Mouse (Mus musculus) ovary, postnatal 14 days (tissue): Measurements from ENCODE around the gene Six1.
"Not testable (repeated sequence)": the region's sequence is repeated elsewhere in the genome, so short reads cannot be mapped to it uniquely, and the experiment has no call there.

Source experiments
- DNase-seq: peaks from one replicate; pipeline ENCODE4 v3.0.0; 2022; ENCODE audit warnings: low spot score

Gene Six1

DNA sequence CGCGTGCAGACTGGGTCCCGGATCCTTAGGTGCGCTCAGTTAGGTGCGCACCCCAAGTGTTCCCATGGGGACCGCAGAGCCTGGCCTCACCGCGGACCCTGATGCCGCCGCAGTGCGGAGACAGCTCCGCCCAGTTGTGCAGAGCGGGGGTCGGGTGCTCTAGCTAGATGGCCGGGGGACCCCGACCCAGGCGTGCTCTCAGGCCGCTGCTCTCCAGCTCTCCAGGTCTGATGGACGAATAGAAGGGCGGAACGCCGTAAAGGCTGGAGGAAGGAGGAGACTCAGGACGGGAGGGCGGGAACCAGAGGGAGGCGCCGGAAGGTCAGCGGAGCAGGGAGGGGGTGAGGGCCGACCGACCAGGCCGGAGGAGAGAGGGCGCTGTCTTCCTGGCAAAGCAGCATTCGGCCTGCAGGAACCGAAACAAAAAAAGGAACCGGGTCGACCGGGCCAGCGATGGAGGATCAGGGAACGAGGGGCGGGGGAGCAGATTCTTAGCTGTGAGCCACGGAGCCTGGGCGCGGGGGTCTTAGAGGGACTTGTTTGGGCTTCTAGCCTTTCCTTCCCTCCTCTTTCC, at the start of gene Six1:
Six1 (minus strand) TSS at position 220 of the 574 bp plus-strand sequence.
- DNase-seq: peak; percentile 70

DNA sequence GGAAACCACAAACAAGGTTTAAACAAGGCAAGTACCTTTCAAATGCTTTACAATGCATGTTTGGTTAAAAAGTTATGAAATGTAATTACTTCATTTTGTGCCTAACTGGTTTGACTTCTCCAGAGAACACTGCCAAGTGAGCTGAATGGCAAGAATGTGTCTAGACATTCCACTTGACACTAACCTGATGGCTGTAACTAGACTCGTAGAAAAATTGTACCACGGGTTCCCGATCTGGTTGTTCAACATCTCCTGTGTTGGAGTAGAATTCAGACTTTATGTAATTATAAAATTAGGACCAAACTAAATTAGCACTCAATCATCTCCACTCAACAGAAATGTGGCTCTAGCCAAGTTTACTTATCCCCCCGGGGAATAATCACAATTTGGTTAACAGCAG, 44.9 kb upstream of the Six1 start:
- no peak for DNase-seq

DNA sequence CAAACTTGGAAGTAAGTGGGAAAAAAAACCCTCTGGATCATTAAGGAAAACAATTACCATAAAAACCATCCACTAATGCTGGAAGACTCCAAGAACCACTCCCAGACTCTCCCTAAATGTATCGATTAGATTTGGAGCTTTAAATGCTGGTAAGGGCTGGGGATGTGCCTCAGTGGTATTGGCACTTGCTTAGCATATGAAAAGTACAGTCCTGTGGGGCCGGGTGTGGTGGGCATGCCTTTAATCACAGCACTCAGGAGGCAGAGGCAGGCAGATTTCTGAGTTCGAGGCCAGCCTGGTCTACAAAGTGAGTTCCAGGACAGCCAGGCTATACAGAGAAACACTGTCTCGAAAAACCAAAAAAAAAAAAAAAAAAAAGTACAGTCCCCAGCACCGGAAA, 42.5 kb upstream of the Six1 start:
- not testable (repeated sequence) for DNase-seq

DNA sequence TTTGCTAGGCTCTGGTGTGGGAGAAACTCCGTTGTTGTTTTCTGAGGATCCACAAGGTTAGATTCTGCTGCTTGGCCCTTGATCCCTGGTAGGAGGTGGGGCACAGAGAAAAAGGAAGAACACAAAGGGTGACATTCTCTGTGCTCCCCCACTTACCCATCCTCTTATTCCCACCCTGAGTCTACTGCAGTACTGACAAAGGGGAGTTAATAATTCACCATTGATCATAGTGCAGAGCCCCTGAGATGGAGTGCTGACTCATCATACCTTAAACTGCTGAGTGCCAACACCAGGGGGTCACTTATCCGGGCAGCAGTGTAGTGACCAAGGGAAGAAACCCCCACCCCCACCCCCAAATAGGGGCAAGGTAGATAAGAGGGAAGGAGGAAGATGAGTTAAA, 40.9 kb upstream of the Six1 start:
- DNase-seq: no peak

DNA sequence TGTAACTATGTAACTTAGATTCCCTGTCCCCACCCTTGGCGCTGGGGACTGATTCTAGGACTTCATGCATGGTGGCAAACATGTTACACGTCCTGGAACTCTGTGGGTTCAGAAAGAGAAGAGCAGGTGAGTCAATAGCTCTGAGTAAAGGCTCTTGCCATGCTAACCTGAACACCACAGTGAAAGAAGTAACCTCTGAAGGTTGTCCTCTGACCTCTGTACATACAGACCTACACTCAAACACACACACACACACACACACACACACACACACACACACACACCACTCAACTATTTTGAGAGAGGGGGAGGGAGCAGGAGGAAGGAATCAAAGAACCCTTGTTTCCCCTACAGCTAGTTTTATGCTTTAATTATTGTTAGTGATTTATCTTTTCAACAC, 40.5 kb upstream of the Six1 start:
- DNase-seq: no peak

DNA sequence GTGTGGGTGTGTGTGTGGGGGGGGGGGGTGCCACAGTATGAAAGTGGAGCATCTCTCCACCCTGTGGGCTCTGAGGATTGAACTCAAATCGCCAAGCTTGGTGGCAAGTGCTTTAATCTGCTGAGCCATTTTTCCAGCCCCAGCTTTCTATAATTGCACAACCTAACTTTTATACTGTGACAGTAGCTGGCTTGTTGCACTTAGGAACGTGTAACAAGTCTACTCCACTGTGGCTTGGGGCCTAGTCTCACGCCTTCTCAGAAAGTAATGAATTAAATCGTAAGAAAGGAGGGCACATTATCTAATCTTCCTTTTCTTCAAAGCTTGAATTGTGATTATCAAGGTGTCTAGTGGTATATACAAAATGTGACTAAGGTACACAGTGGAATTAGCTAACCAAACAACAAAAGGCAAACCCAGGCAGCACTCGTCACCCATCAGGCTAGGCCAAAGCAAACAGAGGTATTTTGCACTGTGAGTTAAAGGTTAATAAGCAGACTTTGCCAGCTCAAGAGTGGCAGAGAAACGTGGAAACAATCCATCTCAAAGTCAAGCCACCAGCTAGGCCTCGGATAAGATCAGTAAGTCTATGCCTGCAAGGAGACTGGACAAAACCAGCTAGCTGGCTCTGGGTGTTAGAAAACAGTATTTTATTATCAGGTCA, 37.1 kb upstream of the Six1 start:
- DNase-seq: no peak

DNA sequence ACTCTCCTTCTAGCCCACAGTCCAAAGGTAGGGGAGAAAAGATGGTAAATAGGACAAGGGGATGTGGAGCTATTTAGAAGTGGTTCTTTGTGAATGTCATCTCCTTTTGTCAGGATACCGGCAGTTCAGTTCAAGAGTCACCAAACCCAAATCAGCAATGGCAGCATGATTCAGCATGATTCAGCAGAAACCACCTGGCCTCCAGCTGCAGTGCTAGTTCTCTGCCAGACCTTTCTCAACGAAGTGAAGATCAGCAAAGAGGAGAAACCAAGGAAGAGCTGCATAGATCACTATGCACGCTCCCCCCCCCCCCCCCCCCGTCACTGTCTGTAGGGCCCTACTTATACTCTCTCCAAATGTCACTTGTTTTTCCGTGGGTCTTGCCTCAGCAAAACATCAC, 35.2 kb upstream of the Six1 start:
- DNase-seq: no peak

DNA sequence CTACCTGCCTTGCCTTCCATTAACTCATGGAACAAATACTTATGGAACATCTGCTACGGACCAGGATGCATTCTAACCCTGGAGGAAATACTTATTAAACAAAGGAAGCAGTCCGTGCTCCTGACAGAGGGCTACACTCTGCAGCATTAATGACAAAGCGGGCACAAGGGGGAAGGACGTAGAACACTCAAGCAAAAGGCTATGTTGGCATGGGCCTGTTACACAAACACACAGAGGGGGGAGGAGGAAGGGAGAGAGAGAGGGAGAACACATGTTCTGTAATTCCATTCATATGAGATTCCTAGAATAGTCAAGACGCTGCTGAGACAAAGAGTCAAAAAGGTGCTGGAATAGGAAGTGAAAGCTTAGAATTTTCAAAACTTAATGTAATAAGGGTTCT, 34.8 kb upstream of the Six1 start:
- no peak for DNase-seq

DNA sequence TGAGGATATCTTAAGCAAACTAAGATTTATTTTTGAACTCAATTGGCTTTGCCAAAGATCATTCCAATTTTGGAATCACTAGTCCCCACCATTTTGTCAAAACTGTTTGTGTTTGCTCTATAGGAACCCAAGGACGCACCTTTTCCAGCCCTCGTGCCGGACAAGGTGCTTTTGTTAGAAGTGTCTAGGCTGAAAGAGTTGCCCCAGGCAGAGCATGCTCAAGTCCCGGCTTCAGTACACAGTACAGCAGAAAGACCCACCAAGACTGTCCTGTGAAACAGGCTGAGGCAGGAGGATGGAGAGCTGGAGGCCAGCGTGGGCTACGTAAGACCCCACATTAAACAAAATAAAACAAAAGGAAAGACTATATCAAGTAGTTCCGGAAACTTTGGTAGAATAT, 33.4 kb upstream of the Six1 start:
- no peak for DNase-seq

DNA sequence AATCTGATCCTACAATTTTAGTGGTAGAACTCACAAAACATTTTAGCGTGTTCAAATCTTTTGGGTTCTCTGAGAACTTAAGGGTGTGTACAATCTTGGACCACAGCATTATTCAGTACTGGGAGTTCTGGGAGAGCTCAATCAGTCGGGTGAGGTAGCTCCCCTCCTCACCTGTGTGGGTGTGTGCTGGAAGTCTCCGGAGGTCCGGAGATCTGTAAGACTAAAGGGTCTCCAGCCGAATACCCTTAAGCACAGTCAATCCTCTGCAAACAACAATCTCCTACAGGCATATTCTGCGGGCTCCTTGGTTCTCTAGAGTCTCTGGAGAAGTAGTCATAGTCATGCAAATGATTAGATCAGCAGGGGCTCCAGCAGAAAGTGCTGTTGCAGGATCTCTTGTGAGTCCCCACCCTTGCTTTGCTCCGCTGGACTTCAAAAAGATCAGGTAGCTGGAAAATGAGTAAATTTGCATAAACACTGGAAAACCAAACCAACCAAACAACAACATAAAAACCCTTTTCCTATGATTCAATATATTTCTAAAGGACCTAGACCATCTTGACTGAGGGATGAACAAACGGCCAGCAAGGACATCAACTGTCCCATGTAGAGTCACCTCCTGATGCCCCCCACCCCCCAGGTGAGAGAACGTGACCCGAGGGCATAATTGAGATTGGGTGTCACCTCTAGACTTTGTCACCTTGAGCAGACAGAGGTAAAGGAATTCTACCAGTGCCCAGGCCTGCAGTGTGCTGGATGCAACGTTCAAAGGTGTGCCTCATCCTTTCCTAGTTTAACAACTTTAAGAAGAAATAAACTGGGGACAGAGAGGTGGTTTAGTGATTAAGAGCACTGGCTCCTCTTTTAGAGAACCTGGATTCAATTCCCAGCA, 32.3 kb upstream of the Six1 start:
- DNase-seq: no peak

DNA sequence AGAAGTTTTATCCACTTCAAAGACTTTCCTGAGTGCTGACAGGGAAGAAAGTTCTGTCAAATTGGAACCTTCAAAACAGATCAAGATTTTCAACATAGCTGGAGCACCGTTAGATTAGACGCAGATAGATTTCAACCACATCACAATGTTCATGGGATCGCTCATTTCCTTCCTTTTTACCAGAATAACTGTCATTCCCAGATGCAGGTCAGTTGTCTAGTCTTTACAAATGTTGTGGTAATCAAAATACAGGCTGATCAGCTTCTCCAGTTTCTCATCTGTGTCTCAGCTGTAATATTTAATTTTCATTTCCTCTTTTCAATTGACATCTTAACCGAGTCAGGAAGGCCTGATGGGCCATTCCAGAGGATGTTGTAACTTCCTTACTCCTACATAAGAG, 30.1 kb upstream of the Six1 start:
- DNase-seq: no peak

DNA sequence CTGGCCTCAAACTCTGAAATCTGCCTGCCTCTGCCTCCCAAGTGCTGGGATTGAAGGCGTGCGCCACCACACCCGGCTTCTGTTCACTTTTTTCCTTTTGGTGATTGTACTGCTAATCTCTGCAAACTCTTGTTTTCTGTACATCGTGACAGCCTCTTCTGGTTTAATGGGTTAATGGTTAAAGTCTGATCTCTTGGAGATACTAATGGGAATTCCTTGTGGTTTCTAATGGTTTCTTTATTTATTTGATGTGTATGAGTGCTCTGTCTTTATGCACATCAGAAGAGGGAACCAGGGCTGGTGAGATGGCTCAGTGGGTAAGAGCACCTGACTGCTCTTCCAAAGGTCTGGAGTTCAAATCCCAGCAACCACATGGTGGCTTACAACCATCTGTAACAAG, 28.1 kb upstream of the Six1 start:
- not testable (repeated sequence) for DNase-seq

DNA sequence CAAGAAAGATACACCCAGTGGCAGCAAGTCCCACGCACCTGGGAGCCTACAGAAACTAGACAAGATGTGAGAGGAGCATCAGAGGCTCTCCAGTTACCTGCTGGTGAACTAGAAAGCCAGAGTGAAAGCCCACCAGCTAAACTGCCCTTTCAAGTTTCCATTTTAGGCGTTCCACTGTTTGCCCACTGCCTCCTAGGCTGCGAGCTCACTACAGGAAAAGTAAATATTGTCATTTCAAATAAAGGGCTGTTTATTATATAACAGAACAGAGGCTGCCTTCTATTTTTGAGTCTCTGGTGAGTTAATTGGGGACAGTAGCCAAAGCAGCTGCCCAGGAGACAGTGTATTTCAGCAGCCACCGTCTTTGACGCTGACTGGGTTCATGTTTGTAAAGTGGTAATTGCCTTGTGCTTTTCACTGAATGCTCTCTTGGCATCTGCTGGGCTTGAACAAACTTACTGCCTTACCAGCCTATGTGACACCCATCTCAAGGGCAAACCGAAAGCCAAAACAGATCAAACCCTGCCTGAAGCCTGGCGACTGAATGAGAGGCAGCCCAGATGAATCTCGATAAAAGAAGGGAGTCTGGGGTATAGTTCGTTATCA, 7.2 kb upstream of the Six1 start:
- DNase-seq: no peak

DNA sequence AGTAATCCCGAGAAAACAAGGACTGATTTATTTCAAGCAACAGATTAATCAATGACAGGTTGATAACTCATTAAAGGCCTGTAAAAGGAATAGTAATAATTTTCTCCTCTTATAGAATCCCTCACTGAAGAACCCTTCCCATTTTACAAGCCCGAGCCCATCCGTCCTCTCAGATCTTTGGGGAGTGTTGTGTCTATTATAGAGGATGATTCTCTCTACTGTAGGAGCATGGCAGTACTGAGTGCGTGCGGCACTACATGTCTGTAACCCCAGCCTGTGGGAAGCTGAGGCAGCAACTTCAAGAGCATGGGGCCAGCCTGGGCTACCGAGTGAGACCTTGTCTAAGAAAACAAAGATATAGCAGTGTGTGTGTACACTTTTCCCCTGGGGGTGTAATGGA, 3.8 kb upstream of the Six1 start:
- DNase-seq: no peak

DNA sequence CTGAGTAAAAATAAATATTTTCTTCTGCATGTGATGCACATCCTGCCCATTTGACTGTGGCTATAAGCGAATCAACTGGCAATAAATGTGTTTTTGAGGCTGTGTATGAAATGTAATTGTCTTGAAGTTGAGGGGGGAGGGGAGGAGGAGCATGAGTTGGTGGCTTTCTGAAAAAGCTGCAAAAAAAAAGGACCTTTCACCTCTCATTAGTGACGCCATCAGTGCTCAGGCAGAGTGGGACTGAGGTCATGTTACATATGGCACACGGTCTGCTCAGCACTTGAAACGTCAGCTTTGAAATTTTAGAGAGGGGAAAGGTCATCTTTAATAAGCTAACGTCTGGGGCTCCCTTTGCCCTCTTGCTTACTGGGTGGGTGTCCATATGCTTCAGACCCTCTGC, 1.8 kb upstream of the Six1 start:
- no peak for DNase-seq

DNA sequence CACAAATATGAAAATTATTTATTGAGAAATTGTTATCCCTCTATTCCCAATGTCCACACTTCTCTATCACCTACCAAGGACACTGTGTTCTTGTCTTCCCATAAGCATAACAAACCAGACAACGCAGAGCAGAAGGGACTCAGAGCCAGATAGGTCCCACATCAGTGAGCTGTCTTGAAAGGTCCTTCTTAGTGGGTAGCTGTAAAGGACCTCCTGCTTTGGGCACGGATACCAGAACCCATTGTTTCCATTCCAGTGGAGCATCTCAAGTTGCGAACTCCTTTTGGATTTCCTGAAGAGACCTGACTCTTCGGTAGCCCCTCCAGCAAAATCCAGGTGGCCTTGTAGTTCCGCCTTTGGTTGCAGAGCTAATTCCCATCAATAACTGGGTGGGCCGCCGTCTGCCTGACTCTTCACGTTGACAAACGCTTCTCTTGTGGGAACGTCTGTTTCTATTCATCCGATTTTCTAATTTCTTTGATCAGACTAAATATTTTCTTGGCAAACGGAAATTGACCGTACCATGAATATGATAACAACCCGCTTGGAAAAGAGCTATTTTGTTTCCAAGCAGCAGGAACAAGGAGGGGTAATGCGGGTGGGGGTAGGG, 994 bp upstream of the Six1 start:
- DNase-seq: no peak

DNA sequence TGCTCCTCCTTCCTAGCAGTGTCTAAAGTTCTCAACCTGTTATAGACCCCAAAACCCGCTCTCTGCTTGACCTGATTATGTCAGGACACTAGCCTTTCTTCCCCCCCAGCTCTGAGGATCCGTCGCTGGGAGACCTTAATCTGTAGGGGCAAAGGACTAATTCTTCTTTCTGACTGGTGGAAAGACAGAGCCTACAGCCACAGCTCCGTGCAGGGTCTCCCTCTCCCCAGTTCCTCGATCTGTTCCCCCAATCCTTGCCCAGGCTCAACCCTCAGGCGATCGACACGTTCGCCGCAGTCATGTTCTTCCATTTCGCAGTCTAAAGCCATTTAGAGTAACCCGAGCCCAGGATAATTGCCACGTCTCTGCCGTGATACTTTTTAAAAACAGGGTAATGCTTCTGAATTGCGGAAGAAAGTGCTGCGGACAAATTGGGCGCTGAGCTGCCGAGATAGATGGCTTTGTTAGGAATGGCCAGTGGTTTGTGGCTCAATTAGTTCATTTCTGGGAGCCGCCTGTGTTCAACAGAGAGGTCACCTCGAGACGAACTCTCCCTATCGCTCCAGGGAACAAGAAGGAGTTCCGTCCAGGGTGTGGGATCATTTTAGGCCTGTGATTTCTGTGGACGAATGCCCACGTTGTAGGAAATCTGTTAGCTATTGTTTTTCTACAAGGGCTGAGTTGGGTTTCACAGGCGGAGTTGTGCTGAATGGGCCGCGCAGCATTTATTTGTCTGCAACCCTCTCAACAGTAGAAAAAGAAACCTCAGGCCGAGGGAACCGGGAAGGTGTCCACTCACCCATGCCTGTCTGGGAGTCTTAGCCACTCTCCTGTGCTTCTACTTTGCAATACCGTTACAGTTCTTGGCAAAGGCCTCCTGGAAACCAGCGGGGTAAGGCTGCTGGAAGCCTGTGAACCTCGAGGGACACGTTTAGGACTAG, 766 bp downstream of the Six1 start:
- DNase-seq: no peak

DNA sequence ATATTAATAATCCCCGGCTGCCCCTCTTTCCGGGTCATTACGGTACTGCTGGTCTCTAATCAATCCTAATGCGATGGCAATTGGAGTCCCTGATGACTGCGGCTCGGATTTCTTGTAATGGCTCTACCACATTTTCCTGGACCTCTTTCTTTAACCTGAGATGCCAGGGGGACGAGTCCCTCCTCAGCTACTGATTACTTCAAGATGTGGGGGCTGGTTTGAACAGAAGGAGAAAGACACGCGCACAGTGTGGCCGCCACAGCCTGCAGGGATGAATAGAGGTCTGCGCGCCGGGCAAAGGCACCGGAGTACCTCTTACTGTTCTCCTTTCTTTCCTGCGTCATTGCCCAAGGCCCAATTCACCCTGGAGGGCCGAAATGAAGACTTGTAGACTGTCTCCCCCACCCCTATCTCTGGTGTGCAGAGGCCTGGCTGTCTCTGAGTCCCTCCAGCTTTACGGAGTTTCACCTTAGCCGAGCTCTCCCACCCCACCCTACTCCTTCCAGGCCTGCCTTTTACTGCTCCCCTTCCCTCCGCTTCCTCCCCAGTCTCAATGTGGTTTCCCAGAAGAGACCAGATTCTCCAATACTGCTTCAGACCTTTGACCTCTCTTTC, 1.5 kb downstream of the Six1 start:
- no peak for DNase-seq

DNA sequence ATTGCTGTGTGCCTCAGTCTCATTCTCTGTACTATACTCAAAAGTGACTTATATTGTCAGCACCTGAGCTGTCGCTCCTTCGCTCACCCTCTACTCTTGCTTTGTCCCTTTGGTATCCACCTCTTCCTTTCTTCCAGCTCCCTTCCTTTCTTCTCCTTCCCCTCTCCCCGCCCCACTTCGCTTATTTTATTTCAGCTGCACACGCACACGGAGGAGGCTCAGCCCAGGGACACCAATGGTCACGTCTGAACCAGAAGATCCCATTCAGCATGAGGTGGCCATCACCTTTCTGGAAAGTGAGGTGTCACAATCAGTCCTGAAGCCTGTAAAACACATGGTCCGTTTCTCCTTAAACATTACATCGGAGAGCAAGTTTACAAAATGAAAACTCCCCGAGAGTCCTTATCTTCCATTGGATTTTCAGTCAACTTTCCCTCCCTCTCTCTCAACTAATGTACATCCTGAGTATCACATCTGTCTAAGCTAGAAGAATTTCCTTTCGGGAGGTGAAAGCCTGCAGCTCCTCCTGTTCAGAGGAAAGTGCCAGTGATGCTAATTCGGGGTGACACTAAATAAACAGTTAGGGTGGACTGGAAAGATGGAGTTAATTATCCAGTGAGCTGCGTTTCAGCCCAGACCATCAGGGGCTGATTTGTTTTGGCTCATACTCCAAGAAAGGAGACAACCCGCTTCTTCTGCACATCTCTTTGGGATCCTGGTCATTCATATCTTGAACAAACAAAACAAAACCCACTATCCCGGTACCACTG, 2.7 kb downstream of the Six1 start:
- DNase-seq: no peak

DNA sequence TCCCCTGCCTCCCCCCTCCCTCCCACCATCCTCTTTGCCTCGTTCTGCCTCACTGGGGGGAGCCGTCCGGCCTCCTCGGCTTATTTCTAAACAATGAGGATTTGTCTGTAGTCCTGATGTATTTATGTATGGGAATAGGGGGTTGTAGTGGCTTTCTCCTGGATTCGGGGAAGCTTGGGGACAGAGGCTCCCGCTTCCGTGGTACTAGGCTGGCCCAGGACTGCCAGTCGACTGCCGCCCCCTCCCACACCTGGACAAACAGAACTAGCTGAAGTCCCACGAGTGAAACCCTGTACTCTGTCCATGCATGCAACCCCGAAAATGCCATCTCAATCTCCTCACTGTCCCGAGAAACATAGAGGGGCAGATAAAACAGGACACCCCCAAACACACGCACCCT, 3.4 kb downstream of the Six1 start:
- DNase-seq: no peak
